Mouse (Mus musculus): ENCODE results near the gene Coil.

DNA sequence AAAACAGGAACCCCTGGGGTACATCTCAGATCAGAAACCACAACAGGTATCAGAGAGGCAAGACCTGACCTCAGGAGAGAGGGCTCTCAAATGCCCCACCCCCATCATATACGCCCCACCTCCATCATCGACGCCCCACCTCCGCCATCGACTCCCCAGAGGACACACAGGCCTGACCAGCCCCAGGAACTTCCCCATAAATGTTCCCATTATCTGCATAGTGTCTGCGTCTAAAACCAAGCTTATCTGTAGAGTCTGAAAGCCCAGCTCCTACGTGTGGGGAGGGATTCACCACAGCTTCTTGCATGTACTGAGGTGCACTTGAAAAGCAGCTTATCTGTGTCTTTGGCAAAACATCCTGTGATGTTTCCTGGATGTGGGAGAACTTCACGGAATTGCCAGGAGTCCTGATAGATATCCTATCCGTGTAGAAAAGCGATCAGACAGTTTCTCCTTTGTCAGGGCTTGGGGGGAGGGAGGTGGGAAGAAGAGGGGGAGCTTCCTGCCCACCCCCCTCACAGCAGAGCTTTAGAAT is 58.9 kb downstream of the Coil start:
- TF ChIP-seq CTCF (IDR thresholded peaks at IDR 0.05; ENCODE audit: low read depth, low read length) (no peak), POLR2A (IDR thresholded peaks at IDR 0.05; ENCODE audit: extremely low read depth, insufficient read depth, low read length) (no peak)
